12 mouse cellular contexts compared by ENCODE assay signal in the genomic region with DNA sequence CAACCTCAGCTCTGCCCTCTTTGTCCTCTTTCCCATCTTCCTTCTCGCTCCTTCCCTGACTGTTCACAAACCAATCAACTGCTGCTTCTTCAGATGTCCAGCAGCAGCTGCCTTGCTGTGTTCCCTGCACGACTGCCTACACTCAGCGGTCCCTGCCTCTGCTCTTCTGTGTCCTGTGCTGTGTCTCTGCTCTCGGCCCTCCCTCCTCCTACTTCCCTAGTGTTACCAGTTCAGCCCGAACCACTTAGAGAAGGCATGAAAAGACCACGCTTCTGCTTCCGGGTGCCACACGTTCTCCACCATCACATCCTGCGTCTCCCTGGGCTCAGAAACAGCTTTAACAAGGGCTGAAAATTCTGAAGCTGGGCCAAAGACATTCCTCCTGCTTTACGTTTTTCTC. TPM values are rescaled to one million over a fixed set of nuclear protein-coding genes. Genes with fewer than 3 reads are reported as not detected.
DNase-seq lines count a peak whose midpoint lies in the region; ATAC-seq and TF ChIP-seq lines count a peak whose summit lies in the region.
"Not testable (repeated sequence)": the region's sequence is repeated elsewhere in the genome, so short reads cannot be mapped to it uniquely, and the experiment has no call there.
"Had no signal": no experiment of that assay in that cellular context is flagged by ENCODE, and none has a peak within 500 bp of the region (broad histone marks: within the 10 kb centered on the region; RNA-seq: fewer than 3 reads in every experiment).

No protein-coding gene starts in this region.

- not testable (repeated sequence) for H3K27ac ChIP-seq in brown adipose tissue, adult 24 weeks (replicated peaks; ENCODE audit: low read depth, low read length); thymus, adult 2 months (ENCODE audit: control insufficient read depth, insufficient read depth, low read length)
- H3K27ac ChIP-seq in gastrocnemius, adult 2 months: peak overlapping the region; percentile 54; the same call in 1 of the 2 replicates
- H3K27ac ChIP-seq in hindbrain, embryonic 10.5 days: peak overlapping the region; percentile 77
- peak overlapping the region; percentile 27 for H3K27ac ChIP-seq in lung, embryonic 16.5 days (ENCODE audit: low read length)

- peak overlapping the region; percentile 20; the same call in 1 of the 2 replicates for H3K9ac ChIP-seq in lung, embryonic 16.5 days (ENCODE audit: low read length)

- H3K4me2 ChIP-seq in lung, embryonic 16.5 days (ENCODE audit: low read depth, low read length): peak overlapping the region; percentile 36

- 43% methylated on average over 10 of the region's 10 CpGs for WGBS in hindbrain, embryonic 10.5 days
- 20% methylated on average over 10 of the region's 10 CpGs for WGBS in lung, embryonic 16.5 days
- WGBS in thymus, adult 2 months: 14% methylated on average over 10 of the region's 10 CpGs

- not testable (repeated sequence) for TF ChIP-seq POLR2A in thymus, adult 2 months (IDR thresholded peaks at IDR 0.05; ENCODE audit: control insufficient read depth, extremely low read depth, insufficient read depth, low read length, poor library complexity)

- not testable (repeated sequence) for H3K9me3 ChIP-seq in hindbrain, embryonic 10.5 days; lung, embryonic 16.5 days (ENCODE audit: control insufficient read depth, low read length)

- intact Hi-C loops in gastrocnemius, adult 2 months (cut with DNase I): loop anchor here (10.0 kb wide), 1 partner anchor 149 kb away; no protein-coding TSS in a partner anchor
- intact Hi-C loops in left cerebral cortex, postnatal 36 days (cut with DNase I): loop anchor here (1.0 to 5.0 kb wide), 2 partner anchors 123 to 152 kb away; no protein-coding TSS in a partner anchor

- peak; percentile 11 for DNase-seq in embryo, embryonic 11 days
- peak; percentile 22 for DNase-seq in gastrocnemius, adult 2 months
- not testable (repeated sequence) for DNase-seq in hindbrain, embryonic 10.5 days (ENCODE audit: low spot score)
- peak; percentile 22 to 30 for DNase-seq in left cerebral cortex, postnatal 36 days (ENCODE audit: low spot score in 2 of 2)
- DNase-seq in naive thymus-derived CD4-positive, alpha-beta T cell, adult 2 months (ENCODE audit: low read depth): peak; percentile 58
- DNase-seq in thymus, adult 2 months: peak; percentile 28

- H3K27me3 ChIP-seq in hindbrain, embryonic 10.5 days (ENCODE audit: insufficient read depth, poor library complexity, severe bottlenecking); lung, embryonic 16.5 days (ENCODE audit: control insufficient read depth, insufficient read depth, low read depth, low read length); thymus, adult 2 months (ENCODE audit: control insufficient read depth, insufficient read depth, low read length): not testable (repeated sequence)

- peak; percentile 89 for ATAC-seq in lung, embryonic 16.5 days (ENCODE audit: low read depth)

- H3K36me3 ChIP-seq in hindbrain, embryonic 10.5 days; lung, embryonic 16.5 days (ENCODE audit: control insufficient read depth, insufficient read depth, low read length); thymus, adult 2 months (ENCODE audit: control insufficient read depth, insufficient read depth, low read length): not testable (repeated sequence)

- H3K4me1 ChIP-seq in brown adipose tissue, adult 24 weeks (ENCODE audit: control insufficient read depth, insufficient read depth, insufficient read length, low read length); hindbrain, embryonic 10.5 days (replicated peaks); lung, embryonic 16.5 days (replicated peaks; ENCODE audit: control insufficient read depth, insufficient read depth, low read length); thymus, adult 2 months (replicated peaks; ENCODE audit: control insufficient read depth, insufficient read depth, low read length): not testable (repeated sequence)

- TF ChIP-seq CTCF in gastrocnemius, adult 2 months (IDR thresholded peaks at IDR 0.05); thymus, adult 2 months (IDR thresholded peaks at IDR 0.05; ENCODE audit: borderline replicate concordance, control insufficient read depth, extremely low read depth, insufficient read depth, low read length, poor library complexity): not testable (repeated sequence)

- 0 out of 2 replicates have a peak overlapping the region, but pooled peaks have one; percentile 5 for H3K4me3 ChIP-seq in brown adipose tissue, adult 24 weeks (ENCODE audit: insufficient read depth, low read depth, low read length)
- H3K4me3 ChIP-seq in gastrocnemius, adult 2 months: peak overlapping the region; percentile 45
- H3K4me3 ChIP-seq in hindbrain, embryonic 10.5 days: 0 out of 2 replicates have a peak overlapping the region, but pooled peaks have one; percentile 16
- peak overlapping the region; percentile 20; the same call in 1 of the 2 replicates for H3K4me3 ChIP-seq in lung, embryonic 16.5 days (ENCODE audit: low read length)
- H3K4me3 ChIP-seq in thymus, adult 2 months (ENCODE audit: control insufficient read depth, insufficient read depth, low read length): peak overlapping the region; percentile 48

RNA-seq across cellular contexts. Expression of a gene that starts 31.4 kb away (rescaled TPM):
- not detected in 2 replicates for polyA plus RNA-seq in brown adipose tissue, adult 24 weeks (2012; ENCODE audit: insufficient read depth, insufficient read length, missing spikeins)
- total RNA-seq in gastrocnemius, adult 2 months (2021): not detected
- not detected in 2 replicates for polyA plus RNA-seq in hindbrain, embryonic 10.5 days (2016; fragmentation: Nextera tagmentation; extraction: Ambion mirVana)
- total RNA-seq in left cerebral cortex, postnatal 36 days (2021): not detected
- polyA plus RNA-seq in lung, embryonic 16.5 days (2015; fragmentation: Nextera tagmentation; extraction: Ambion mirVana): not detected in 2 replicates
- polyA plus RNA-seq in thymus, adult 2 months (2012; rRNA removed): not detected in 2 replicates
- total RNA-seq: adrenal gland, adult 2 months; ES-E14; heart, adult 18-20 months had no signal
- polyA plus RNA-seq: adrenal gland, adult 2 months had no signal

RNA-seq across cellular contexts. Expression of a gene that starts 34.8 kb away (rescaled TPM):
- polyA plus RNA-seq in brown adipose tissue, adult 24 weeks (2012; ENCODE audit: insufficient read depth, insufficient read length, missing spikeins): not detected in 2 replicates
- total RNA-seq in gastrocnemius, adult 2 months (2021): not detected
- not detected in 2 replicates for polyA plus RNA-seq in hindbrain, embryonic 10.5 days (2016; fragmentation: Nextera tagmentation; extraction: Ambion mirVana)
- total RNA-seq in left cerebral cortex, postnatal 36 days (2021): not detected
- polyA plus RNA-seq in lung, embryonic 16.5 days (2015; fragmentation: Nextera tagmentation; extraction: Ambion mirVana): 0.25 and 0.33 TPM in 2 replicates
- polyA plus RNA-seq in thymus, adult 2 months (2012; rRNA removed): 0.96 and 2.6 TPM in 2 replicates
- total RNA-seq: heart, adult 18-20 months; left cerebral cortex, postnatal 14 days had no signal
